Mouse (Mus musculus): ENCODE measurements around the gene Mstn.
A peak's percentile ranks its signal among the peaks of the same experiment; 100 is the strongest.

Mstn gene

DNA sequence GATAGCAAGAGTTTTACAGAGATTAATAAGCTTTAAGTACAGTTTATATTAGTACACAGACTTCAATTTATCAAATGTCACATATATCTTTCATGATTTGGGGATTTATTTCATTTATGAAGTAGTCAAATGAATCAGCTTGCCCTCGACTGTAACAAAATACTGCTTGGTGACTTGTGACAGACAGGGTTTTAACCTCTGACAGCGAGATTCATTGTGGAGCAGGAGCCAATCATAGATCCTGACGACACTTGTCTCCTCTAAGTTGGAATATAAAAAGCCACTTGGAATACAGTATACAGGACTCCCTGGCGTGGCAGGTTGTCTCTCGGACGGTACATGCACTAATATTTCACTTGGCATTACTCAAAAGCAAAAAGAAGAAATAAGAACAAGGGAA lies at the start of gene Mstn:
Mstn (plus strand) TSS at position 301 of the 400 bp plus-strand sequence.
- no peak for DNase-seq (ENCODE audit: low spot score in 2 of 2)

DNA sequence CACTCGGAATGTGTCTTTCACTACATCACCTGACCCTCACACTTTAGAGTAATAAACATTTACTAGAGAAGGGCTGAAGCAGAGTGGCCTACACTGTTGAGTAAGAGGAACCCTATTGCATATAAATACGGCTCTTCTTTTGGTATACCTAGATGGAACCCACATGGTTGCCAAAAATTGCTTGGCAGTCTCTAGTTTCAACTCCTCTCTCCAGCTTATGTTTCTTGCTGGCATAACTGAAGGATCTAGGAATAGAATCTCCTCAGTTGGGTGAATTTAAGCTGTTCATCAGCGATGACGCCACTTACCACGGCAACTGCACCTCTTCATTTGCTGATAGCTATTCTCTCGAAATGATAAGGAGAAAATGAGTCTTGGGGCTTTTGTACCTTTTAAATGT lies 46.7 kb upstream of the Mstn start:
- DNase-seq (ENCODE audit: low spot score in 2 of 2), result no peak

DNA sequence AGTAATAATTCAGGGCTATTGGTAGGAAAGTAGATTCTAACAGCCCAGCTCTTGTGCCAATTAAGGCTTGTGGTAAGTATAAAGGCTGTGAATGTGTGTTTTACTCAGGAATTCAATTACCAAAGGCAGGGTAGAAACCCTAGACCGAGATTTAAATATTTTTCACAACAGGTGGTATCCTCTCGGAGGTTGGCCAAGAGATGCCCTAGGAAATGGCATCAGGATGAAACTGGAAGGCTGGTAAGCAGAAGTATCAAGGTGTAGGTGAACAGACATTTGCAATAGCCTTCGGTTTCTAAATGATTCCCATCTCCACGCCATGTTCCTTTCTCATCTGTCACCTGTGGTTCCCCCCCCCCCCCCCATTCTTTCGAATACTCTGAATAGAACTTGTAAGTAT lies 45.8 kb upstream of the Mstn start:
- DNase-seq (ENCODE audit: low spot score in 2 of 2), result no peak

DNA sequence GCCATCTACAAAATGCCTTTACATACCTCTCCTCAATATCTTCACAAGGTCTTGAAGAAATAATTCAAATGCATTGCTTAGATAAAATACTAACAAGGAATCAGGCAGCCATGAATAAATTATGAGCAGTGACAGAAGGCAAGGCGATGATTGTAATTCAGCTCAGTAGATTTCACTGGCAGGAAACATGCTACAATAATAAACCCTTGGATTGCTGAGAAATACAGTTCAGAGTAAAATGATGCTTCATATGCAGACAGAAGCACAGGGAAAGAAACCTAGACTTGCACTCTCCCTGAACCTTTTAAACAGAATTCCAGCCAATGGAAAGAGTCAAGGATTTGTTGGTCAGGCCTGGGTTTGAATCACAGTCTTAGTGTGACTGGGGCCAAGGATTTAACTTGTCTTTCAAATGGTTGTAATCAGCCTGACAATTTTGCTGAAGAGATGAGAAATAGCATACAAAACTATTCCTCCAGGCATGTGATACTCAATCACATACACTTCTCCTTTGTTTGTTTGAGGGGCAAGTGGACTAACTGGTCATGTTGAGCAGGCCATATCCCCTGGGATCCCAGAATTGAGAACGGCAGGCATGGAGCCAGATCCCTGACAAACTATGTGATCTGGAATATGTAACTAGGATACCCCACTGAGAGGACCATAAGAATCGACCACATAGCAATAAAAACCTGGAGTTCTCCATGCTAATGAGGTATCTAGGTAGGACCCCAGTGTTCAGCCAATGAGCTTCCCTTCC lies 42.5 kb upstream of the Mstn start:
- no peak for DNase-seq (ENCODE audit: low spot score in 2 of 2)

DNA sequence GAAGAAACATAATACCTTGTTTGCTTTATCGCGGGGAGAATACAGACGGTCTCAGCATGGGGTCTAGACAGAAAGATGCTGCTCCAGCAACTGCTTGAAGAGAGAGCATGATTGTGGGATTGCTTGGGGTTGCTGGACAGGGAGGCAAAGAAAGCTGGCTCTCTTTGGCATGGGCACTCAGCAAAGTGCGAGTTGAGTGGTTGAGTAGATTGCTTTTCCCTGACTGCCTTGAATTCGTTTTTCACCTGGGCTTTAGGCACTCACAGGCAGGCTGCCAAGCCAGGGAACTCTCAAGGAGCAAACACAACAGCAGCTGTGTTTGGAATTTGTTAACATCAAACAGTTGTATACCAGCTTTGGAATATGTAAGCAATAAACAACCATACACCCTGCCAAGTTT lies 41.4 kb upstream of the Mstn start, which contains the start of gene 1700019D03Rik:
1700019D03Rik (minus strand) TSS at position 101 of the 400 bp plus-strand sequence.
- no peak for DNase-seq (ENCODE audit: low spot score in 2 of 2)

DNA sequence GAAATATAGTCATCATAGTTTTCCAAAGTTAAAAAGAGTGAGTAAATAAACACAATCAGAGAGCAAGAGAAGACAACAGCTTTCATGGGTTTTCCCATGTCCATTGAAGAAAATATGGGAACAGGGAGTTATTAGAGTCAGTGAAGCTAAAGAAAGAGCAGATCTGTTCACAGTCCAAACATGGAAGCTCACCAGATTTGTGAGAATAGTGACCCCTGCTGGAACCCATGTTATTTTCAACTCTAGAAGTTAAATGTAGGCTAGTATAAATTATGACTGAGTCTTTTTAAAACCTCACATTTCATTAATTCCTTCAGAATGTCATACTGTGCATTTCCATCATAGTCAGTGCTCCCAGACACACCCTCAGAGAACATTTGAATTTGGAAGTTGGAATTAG lies 28.9 kb upstream of the Mstn start:
- DNase-seq (ENCODE audit: low spot score in 2 of 2), result no peak

DNA sequence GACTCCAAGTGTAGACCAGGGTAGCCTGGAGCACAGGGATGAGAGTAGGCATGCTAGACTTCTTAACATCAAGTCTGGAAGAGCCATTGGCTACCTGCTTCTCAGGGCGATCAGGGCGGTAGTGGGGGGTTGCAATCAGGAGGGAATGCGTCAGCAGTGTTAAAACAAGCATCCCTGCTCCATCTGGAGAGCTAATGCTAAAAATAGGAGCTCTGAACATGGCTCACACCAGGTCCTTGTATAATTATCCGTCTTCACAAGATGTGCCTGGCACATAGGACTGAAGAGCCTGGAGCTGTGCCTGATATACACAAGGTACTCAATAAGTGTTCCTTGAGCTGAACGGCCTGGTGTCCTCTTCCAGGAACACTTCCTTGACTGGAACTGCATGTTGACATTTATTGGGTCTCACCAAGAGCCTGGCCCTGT lies 24.0 kb upstream of the Mstn start:
- DNase-seq (ENCODE audit: low spot score in 2 of 2), result no peak

DNA sequence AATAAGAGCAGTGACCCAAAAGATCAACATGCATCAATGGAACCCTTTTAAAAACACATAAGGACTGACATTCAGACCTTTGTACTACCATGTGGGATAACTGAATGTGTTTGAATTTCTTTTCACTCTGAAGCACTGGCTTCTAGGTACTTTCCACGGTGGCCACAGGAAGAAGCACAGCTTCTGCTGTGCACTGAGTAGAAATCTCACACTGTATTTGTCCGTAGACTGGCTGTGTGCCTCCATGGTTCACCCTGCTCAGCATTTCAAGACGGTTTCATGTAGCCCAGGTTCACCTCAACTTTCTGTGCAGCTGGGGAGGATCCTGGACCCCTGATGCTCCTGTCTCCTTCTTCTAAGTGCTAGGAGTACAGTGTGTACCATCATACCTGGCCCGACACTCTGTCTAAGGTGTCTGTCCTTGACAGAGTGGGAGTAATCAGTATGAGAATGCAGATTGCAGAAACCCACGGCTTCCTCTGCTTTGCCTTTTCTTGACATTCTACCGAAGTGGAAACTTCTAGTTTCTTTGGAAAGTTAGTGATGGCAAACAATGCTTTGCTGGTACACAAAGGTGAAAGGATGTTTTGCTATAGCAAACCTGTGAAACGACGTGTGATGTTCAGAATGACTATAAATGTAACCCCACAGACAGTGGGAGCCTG lies 11.5 kb upstream of the Mstn start:
- no peak for DNase-seq (ENCODE audit: low spot score in 2 of 2)

DNA sequence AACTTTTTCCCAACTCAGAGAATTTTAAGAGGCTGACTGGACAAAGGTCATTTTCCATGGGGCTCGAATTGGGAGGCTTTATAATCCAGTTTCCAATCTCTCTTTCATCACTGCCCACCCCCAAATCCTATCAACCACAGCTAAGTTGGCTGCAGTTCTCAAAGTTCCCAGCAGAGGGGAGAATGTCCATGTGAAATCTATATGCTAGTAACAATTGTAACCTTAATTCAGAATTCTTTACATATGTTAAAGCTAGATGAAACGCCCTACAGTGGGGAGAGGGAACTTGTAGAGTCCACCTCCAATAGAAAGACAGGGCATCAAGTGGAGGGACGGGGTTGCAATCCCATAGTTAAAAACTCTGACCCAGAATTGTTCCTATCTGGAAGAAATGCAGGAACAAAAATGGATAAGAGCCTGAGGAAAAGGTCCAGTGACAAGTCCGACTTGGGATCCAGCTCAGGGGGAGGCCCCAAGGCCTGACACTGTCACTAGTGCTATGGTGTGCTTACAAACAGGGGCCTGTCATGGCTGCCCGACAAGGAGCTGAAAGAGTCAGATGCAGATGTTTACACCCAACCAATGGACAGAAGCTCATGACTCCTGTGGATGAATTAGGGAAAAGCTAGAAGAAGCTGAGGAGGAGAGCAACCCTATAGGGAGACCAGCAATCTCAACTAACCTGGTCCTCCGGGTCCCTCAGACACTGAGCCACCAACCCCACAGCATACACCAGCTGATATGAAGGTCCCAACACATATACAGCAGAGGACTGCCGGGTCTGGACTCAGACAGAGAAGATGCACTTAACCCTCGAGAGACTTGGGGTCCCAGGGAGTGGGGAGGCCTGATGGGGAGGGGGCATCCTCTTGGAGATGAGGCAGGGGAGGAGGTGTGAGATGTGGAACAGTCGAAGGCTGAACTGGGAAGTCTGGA lies 8.1 kb upstream of the Mstn start:
- DNase-seq (ENCODE audit: low spot score in 2 of 2), result peak; percentile 33 to 44

DNA sequence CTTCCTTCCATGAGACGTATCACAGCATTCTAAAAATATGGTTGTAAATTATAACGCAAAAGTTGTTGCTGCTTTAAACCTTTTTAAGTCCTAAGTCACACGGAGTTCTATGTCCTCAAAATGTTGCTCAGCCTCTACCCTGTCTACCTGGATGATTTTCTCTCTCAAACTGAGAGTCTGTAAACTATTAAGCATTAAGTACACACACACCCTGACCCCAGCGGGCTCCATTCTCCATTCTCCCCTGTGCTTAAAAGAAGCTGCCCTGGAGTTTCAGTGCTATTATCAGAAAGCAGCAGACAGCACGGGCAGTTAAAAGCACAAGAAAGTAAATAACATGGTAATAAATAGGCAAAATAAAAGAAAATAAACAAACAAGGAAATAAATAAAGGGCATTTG lies 2.3 kb upstream of the Mstn start:
- DNase-seq (ENCODE audit: low spot score in 2 of 2), result no peak

DNA sequence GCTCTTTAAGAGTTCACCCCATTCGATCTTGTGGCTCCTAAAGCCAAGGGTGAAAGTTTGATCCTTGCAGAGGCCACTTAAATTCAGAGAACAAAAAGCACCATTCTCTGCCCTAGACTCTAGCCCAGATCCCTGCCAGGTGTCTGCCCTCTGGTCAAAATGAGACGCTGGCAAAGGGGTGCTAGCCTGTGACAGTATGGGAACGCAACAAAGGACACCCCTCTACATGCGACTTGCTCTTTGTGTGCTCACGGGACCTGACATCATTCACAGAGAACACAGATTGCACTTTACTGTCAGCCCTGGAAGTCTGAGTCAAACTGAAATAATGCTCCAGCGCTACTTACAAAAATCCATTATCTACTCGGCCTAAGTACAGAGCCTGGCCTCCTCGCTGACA lies 941 bp upstream of the Mstn start:
- no peak for DNase-seq (ENCODE audit: low spot score in 2 of 2)

DNA sequence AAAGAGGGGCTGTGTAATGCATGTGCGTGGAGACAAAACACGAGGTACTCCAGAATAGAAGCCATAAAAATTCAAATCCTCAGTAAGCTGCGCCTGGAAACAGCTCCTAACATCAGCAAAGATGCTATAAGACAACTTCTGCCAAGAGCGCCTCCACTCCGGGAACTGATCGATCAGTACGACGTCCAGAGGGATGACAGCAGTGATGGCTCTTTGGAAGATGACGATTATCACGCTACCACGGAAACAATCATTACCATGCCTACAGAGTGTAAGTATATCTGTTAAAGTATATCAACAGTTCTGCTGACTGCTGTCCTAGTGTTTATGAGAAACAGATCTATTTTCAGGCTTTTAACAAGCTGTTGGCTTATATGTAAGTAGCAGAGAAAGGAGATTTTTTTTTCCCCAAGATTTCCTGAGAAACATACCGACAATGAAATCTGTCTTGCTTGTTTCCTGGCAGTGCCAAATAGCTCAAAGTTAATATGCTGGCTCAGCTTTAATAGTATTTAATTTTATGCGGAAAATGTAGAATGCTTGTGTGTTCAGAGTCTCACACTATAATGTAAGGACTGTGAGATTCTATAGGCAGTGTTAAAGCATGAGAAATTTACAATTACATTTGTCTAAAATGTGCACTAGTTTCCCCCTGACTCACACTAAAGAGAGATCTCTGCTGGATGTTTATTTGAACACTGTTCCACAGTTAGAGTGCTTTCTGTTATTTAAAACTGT lies 600 bp downstream of the Mstn start:
- DNase-seq (ENCODE audit: low spot score in 2 of 2), result no peak

DNA sequence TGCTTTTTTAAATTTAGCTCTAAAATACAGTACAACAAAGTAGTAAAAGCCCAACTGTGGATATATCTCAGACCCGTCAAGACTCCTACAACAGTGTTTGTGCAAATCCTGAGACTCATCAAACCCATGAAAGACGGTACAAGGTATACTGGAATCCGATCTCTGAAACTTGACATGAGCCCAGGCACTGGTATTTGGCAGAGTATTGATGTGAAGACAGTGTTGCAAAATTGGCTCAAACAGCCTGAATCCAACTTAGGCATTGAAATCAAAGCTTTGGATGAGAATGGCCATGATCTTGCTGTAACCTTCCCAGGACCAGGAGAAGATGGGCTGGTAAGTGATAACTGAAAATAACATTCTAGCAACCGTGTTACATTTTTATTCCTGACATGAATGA lies 2.5 kb downstream of the Mstn start:
- DNase-seq (ENCODE audit: low spot score in 2 of 2), result no peak

DNA sequence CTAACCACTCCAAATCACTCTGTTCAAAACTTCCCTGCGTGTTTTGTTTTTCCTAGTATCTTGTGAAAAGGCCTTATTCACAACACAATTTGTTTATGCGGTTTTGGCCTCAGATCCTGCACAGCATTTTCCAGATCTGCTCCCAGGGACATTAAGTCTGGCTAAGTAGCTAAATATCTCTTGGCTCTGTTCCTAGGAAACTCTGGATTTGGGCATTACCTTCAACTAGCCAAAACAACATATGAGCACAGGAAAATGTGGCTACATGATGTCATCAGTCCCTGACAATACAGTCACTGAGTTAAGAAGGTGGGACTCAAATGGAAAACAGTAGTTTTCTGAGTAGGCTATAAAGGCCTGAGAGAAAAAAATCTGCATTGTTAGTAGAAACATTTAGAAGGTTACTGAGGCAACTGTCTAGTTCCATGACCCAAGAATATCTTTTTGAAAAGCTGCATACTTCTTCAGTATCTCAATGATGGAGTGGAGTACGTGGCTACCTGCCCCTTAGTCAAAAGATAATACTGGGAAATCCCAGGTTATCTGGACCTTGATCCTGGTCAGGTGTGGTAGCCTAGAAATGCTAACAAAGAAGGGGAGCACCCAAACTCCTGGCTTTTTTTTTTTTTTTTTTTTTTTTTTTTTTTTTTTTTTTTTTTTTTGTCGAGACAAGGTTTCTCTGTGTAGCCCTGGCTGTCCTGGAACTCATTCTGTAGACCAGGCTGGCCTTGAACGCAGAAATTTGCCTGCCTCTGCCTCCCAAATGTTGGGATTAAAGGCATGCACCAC lies 8.5 kb downstream of the Mstn start:
- DNase-seq (ENCODE audit: low spot score in 2 of 2), result no peak

DNA sequence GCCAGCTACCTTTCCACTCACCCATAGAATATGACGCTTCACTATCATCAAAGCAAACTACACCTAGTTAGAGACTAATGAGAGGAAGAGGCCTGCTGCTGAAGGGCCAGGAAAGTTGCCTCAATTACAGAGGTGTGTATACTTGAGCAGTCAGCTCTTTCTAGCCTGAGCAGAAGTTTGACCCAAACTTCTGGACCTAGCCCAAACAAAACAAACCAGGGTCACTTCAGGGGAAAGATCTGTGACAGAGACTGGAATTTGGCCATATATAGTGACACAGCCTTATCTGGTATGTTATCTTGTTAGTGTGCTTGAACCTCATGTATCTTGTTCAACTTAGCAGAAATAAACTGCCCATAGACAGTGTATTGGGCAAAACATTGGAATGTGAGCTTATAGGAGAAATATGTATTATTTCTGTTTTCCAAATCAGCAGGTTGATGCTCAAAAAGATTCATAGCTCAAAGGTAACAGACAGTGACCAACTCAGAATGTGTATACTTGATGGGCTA lies 9.3 kb downstream of the Mstn start:
- no peak for DNase-seq (ENCODE audit: low spot score in 2 of 2)

DNA sequence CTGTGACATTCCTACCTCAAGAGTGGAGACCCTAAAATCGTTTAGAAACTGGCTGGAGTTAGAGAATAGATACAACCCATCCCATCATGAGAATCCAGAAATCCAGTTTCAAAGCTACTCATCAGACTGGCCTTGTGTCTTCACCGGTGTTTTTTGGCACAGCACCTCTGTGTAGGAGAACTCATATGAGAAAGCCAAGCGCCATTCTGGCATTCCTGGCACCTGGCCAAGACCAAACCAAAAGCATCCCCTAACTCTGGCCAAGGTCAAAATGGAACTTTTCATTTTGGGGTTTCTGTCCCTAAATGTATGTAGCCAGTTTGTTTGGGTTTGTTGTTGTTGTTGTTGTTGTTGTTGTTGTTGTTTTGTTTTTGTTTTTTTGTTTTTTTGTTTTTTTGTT lies 15.2 kb downstream of the Mstn start:
- no peak for DNase-seq (ENCODE audit: low spot score in 2 of 2)

DNA sequence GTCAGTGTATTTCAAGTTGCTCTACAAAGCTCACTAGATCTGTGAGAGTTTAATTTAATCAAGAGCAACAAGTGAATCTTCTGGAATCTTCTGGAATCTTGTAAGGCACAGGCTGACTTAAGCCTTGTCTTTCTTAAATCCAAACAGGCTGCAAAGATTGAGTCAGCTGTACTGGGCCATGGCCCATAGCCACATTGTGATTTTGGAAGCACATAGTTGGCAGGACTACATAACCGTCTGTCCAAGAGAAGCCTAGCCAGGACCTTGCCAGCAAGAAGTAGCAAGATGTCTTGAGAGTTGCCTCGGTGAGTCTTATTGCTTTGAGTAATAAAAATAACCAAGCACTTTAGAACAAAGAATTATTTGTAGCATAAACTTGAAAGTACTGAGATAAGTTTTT lies 18.4 kb downstream of the Mstn start:
- DNase-seq (ENCODE audit: low spot score in 2 of 2), result peak in 1 of 2 experiments; percentile 42

DNA sequence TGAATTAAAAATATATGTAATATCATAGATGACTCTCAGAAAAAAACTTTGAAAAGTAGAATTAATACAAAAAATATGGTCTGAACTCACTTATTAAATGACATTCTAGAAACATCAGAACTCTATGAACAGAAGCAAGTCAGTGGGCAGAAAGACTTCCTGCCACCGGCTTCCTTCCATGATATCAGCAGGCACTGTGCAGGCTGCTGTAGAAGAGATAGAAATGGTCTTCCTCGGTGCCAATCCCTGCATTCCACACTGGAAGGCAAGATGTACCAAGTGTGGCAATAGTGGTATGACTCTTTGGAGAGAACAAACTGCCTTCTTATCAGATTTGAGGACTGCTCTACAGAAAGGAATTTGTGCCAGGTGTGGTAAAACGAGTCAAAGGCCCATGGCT lies 19.2 kb downstream of the Mstn start:
- no peak for DNase-seq (ENCODE audit: low spot score in 2 of 2)

DNA sequence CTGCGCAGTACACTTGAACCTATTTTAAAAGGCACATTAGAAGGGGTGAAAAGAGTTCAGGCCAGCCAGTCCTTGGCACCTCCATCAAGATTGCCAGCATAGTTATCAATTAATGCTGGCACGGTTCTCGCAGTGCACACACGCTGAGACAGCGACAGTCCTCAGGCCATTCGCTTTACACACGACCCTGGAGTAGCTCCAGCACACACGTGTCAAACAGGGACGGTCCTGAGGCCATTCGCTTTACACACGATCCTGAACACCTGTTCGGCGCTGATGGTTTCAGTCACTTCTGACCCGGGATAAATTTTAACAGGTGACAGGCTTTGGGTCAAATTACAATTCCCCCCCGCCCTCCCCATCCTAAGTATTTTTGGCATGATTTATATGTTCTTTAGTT lies 23.8 kb downstream of the Mstn start:
- no peak for DNase-seq (ENCODE audit: low spot score in 2 of 2)

DNA sequence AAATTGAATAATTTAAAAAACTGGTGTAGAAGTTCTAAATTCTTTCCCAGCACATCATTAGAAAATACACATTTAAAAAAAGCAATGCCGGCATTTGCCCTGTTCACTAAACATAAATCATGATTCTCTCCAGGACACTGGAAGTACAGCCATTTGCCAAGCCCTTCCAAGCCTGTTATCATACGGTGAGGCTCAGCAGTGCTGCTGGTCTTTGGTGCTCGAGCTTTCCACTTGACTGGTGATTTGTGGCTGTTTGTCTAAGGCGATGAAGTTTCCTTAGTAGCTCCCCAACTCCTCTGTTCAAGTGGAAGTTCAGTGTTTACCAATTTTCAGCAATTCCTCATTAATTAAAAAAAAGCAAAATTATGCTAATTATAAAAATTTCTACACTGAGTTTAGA lies 24.6 kb downstream of the Mstn start:
- DNase-seq (ENCODE audit: low spot score in 2 of 2), result no peak

DNA sequence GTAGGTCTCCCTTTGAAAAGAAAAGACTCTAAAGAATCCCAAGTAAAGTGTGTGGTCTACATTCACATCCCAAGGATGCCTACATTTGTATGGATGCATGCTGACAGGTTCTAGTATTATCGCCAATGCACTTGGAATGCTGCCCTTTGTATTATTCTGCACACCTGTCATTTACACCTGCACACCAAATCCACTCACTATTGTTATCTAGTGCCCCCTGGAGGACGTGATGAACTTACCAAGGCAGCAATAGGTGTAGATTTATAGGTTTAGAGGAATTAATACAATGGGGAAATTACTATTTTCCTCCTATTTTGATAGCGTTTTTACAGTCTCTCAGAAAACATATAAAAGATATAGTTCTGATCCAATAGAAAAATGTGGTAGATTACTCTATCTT lies 31.7 kb downstream of the Mstn start:
- no peak for DNase-seq (ENCODE audit: low spot score in 2 of 2)

Data from urinary bladder, postnatal 36 days (tissue).